Mouse (Mus musculus) cerebellum, postnatal 25 days (tissue): ENCODE measurements around the gene Hoxa2.

ENCODE experiments used
- DNase-seq, 2 experiments: peaks; one replicate each; pipeline ENCODE4 v3.0.0; 2021; ENCODE audit warnings: mixed read lengths in 2 of 2

The Hoxa2 gene

DNA sequence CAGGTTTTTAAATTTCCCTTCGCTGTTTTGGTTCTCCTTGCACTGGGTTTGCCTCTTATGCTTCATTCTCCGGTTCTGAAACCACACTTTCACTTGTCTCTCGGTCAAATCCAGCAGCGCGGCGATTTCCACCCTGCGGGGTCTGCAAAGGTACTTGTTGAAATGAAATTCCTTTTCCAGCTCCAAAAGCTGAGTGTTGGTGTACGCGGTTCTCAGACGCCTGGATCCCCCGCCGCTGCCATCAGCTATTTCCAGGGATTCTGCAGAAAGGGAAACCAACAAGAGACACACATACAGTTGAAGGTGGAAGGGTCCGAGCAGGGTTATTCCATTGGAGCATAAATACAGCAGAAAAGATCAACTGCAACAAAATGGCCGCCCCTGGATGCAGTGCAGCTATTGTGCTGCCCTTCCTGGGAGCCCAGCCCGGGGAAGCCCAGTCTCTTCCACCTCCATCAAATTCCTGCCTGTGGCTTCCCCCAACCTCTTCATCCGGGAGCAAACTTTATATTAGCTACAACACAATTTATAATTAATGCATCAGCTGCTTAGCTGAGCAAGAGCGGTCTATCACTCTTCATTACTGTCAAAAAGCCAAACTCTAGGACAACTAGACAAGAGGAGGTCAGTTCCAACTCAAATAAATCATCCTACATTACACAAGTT, 1.1 kb downstream of the Hoxa2 start:
- peak in 1 of 2 experiments; percentile 12 for DNase-seq

DNA sequence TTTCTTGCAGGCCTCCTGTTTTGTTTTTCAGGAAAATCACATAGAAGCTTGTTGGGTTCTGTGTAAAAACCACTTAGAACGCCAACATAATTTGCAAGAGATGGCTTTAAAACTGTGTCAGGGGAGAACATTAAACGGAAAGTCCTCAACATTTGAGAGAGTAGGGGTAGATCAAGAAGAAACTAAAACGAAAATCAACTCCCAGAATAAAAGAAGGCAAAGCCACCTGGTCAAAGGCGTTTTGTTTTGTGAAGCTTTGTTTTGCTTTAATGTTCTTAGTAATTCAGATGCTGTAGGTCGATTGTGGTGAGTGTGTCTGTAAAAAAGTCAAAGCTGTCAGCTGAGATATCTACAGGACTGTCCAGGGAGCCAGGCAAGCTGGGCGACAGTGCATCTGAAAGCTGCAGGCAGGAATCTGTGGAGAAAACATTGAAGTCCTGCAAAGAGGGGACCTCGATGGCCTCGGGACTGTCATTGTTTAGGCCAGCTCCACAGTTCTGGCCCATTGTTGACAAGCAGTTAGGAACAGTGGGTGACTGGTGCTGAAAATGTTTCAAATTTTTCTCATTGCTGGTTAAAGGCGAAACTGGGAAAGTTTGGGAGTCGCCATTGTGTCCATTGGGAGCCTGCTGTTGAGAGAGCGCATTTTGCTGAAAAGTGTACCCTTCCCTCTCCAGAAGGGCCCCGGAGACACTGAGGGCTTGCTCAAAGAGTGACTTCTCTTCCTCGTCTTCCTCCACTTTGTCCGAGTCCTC, 1.8 kb downstream of the Hoxa2 start:
- DNase-seq: peak in 1 of 2 experiments; percentile 16

DNA sequence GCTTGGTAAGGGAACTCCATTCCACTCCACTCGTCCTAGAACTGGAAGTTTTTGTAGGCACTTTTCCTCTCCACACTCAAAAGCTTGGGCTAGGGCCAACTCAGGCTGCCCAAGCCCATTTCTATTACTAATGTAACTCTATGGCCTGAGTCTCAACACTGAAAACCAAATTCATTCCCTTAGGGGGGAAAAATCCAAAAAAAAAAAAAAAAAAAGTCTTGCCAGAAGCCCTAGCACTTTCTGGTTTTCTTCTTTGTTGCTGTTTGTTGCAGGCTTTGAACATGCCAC, 2.6 kb downstream of the Hoxa2 start:
- DNase-seq: no peak

DNA sequence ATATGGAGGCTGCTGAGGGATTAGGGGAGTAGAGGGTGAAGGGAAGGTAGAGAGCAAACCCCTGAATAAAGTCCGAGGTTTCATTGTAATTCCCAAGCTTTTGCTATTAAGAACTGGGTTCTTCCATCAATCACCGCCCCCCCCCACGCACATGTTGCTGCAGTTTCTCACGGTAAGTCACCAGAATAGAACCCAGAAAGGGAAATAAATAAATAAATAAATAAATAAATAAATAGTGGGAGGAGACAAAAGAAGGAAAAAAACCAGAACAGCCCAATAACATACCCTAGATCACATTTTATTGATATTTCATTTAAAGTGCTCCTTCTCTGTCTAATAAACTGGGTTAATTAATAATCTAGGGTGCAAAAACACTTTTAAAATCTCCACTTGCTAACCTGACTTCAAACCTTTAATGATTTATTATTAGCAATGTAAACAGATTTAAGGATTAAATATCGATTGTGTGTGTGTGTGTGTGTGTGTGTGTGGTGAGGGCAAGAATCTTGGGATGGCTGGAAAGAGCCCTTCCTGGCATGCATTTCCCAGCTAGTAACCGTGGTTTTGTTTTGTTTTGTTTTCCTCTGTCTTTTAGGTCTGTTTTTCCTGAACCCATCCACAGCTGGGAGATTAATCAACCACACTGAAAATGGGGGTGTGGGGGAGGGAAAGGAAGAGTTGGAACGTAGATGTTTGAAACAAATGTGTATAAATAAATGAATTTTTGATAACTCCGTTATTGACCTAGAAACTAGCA, 3.1 kb downstream of the Hoxa2 start:
- DNase-seq: no peak

DNA sequence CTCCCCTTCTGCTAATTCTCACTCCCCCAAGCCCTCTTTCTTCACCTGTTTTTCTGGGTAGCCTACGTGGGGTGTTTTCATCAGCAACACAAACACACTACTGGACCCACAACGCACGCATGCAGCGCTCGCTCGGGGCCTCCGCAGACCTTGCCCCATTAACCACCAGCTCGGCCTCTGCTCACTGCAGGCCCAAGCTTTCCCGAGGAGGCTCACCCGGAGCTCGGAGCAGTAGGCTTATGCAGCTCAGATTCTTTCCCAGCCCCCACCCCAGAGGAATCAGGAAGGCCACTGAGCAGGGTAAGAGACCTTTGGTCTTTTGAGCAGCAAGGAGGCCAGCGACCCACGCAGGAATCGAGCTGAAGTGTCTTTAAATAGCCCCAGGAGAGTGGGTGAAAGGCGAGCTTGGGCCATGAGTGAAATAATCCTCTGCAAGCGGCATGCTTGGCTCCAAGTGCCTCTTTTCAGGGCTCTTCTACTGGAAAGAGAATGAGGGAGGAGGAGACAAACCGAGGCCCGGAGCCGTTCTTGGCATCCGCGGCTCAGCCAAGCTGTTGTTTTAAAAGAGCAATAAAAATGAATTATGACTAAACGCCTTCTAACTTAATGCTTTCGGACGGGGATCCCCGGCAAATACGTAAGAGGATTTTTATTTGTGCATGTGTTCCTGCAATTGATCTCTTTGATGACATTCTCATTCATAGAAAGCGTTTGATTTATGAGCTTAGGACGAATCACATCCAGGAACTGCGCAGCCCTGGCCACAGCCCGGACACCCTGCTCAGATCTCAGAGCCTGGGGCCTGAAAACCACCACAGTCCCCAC, 3.9 kb downstream of the Hoxa2 start:
- no peak for DNase-seq

DNA sequence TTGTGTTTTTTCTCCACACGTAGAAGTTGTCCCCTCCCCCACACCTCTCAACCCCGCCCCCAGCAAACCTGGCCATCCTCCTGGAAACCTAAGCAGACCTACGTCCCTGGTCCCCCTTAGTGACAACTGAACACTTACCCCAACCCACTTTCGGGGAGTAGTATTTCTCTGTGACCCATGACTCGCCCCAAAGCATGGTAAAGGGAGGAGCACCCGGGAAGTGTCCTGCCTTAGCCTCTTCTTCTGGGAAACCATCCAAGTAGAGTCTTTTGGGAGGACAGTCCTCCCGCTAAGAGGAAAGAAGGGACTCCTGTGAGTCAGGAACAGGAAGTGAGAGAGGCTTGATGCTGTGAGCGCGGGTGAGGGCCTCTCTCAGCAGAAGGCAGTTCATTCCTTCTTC, 4.7 kb downstream of the Hoxa2 start:
- no peak for DNase-seq

DNA sequence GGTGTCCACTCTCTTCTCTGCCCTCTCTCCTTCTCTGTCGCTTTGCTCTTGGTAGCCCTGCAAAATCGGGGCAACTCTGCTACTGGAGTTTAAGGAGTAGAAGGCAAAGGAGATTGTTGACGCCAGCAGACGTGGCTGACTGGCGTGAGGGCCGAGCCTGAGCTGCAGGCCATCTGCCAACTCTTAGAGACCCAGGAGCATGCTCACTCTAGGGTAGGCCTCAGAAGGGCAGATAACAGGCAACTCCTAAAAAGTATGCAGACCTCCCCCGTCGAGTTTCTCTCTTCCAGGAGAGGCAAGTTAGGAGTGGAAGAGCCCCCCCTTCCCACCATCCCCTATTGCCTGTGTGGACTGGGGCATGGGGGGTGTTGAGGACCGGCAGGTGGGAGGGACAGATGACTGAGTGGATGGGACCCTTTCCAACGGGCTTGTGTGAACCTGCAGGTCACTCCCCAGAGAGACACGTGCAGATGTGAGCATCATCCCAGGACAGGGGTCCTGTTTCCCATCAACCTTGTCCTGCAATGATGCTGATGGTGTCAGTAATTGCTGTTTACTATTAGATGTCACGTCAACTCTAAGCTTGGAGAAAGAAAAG, 5.4 kb downstream of the Hoxa2 start:
- no peak for DNase-seq

DNA sequence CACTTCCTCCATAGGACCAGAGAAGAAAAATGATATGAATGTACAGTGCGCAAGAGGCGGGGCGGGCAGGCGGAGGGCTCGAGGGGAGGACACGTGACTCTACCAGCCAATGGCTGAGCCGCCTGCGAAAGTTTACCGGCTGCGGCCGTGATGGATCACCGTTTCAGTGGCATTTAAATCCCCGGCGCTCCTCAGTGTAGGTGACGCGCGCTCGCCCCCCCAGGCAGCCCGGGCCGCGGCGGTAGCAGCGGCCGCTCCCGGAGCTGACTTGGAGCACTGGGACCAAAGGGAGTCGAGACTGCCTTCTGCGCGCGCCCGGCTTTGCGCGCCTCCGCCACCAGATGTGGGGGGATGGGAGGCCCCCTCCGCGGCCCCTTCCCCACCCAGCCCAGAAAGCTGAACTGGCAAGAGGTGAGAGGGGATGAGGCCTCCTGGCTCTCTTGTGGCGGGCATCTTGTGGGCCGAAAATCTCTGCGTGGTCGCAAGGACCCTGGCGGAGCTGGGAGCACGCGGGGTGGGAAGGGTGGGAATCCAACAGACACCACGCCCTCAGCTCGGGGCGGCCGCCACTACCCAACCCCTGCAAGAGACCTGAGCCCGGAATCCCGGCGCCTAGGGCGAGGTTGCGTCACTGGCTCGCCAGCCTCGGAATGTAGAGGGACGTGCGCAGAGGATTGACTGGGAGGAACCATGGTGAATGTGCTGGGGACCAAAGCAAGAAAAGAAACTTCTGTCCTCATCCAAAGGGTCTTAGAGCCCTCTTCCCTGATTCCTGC, 6.2 kb downstream of the Hoxa2 start, which contains the start of gene Hoxa1:
Gene Hoxa1, minus strand, starts transcription at position 42 of the 776 bp plus-strand sequence.
- DNase-seq: no peak

DNA sequence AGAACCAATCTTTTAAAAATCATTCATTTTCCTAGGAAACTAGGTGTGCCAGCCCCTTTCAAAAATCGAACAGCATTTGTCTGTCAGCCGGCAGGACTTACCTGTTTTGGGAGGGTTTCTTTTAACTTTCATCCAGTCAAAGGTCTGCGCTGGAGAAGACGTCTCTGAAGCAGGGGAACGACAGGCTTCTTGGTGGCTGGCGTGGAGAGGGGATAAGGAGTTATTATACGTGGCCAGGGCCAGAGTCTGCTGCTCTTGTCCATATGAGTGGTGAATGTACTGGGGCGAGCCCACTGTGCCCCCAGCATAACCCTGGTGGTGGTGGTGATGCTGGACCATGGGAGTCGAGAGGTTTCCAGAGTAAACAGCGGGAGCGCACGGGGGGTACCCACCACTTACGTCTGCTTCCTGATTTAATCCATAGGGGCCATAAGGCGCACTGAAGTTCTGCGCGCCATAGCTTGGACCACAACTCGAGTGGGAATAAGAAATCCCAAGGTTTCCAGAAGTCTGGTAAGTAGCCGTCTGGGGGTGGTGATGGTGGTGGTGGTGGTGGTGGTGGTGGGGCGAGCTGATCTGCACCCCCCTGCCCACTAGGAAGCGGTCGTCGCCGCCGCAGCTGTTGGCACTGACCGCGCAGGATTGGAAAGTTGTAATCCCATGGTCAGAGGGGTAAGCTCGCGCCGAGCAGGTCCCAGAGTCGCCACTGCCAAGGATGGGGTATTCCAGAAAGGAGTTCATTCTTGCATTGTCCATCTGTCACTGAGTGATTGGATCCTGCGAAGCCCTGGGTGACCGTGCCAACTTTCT, 7.0 kb downstream of the Hoxa2 start:
- no peak for DNase-seq

DNA sequence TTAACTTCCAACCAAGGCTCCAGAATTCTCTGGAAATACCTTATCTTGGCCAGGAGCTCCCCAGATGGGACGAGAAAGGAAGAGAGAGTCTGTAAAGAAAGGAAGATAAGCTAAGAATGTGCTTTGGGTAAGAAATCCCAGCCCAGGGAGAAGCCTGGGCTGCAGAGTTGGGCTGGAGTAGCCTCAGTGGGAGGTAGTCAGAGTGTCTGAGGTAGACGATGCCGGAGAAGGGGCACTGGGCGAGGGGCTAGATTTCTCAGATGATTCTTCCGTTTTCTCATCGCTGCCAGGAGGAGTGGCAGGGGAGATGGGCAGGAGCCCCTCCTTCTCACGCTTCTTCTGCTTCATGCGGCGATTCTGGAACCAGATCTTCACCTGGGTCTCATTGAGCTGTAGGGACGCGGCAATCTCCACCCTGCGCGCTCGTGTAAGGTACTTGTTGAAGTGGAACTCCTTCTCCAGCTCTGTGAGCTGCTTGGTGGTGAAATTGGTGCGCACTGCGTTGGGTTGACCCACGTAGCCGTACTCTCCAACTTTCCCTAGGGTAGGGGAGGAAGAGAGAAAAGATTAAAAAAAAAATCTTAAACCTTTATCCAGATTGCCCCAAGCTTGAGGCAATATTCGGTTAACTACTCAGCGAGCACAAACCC, 8.0 kb downstream of the Hoxa2 start:
- no peak for DNase-seq

DNA sequence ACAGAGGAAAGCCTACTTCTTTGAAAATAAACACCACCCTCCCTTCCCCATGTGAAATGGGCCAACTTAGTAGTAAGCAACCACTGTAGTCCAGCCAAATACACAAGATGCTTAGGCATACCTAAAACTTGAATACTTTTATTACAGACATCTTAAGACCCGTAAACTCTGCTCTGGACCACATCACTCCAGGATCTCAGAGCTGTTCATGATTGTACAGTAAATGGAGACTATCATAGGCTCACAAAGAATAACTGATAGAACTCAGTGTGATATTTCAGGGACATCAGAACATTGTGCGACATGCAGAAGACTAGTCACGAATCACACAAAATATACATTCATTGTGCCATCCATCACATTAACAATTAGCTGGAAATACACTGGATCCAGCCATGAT, 9.2 kb downstream of the Hoxa2 start:
- DNase-seq: no peak

DNA sequence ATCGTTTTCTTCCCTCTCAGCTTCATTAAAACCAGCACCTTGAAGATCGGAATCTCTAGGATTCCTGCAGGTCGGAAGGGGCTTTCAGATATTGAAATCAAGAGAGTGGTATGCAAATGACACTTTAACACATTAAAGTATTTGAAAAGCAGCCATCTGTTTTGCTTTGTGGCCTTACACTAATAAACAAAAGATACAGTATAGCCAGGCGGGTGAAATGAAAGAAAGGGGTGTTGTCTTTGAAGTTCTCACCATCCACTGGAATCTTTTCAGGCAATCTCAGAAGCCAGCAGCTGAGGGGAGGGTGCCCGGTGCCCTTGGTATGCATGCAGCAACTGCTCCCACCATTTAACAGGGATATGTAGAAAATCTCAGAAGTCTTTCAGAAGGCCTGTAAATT, 10.6 kb downstream of the Hoxa2 start:
- DNase-seq: no peak

DNA sequence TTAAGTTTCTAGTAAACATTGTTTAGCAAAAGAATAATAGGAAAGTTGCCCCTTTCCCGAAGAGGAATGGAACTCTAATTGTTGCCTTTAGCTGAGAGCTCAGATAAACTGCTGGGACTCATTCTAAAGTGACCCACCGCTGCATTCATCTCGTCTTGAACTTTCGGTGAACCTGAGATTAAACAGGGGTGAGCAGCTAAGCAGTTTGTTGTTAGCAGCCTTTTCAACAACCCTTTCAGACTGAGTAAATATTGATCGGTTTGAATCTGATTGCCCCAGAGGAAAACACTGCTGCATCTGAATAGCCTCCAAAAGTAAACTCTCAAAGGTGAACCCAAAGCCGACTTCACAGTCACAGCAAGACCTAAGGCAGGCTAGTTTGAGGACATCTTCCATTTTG, 11.4 kb downstream of the Hoxa2 start:
- DNase-seq: no peak

DNA sequence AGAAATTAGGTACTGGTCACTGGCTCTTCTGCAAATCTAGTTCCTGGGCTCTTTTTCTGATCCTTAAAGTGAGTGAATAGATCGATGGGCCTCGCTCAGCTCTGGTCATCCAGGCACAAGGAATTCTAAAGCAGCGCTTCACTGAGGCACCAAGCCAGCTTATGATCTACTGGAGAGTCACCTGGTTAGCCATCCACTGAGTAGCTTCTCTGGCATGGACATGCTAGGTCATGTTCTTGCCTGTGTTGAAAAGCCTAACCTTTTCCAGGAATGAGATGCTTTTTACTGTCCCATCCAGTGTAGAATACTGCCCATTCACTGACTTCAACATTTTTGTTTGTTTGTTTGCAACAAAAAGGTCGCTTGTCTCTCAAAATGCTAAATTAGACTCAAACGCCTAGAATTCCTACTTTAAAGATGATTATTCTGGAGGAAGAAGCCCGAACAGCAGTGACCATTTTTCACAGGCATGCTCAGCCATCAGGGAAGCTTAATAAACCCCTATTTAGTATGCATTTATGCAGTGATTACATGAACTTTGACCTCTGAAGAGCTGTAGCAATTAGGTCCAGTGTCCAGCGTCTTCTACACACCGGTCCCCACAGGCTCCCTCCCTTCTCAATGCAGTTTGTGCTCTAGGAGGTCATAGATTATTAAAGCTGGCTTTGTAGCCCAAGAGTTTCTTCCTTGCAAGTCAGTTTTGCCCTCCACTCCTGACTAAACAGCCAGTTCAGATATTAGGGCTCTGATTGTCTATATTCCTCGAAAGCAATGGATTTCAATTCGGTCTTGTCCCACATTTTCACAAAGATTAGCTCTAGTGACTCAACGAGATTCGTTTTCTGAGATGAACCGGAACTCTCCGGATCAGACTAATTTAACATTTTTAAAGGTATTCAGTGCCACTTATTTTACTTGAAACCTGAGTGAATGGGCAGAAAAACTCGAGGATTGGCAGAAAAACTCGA, 12.1 kb downstream of the Hoxa2 start:
- no peak for DNase-seq

DNA sequence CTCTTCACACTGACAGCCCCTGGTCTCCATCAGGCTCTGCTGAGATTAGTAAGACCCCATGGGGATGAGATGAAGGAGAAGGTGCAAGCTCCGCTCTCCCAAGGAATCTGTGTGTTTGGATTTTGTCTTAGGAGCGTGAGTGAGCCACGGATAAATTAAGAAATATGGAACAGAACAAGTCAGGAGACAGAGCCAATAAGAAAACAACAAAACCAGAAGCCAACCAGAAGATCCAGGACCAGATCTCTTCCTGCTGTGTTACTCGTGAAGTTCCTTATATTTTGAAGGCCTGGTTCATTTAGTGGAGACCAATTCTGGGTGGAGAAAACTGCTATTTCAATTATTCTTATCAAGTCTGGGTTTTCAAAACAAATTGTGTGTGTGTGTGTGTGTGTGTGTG, 13.1 kb downstream of the Hoxa2 start:
- DNase-seq: no peak

DNA sequence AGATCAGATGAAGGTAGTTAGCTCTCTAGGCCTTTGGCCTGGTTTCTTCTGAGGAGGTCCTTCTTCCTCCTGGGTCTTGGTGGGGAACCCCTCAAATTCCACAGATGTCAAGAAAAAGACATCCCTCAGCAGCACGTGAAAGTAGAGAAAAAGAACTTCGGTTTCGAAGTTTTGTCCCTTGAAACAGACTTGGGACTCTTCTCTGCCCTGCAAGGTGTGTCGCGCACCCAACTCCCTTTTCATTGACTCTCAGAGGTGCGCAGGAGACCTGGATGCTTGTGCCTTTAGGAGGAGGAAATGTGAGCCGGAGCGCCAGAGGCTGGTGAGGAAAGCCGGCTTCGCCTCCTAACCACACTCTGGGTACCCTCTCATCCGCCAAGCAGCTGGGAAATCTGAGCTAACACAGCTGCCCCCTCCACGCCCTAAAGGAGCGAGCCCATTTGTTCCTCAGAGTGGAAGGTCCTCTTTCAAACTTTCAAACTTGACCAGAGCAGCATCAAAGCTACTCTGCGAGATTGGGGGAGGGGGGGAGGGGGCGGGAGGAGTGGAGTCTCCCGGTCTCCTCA, 14.1 kb downstream of the Hoxa2 start:
- DNase-seq: no peak

DNA sequence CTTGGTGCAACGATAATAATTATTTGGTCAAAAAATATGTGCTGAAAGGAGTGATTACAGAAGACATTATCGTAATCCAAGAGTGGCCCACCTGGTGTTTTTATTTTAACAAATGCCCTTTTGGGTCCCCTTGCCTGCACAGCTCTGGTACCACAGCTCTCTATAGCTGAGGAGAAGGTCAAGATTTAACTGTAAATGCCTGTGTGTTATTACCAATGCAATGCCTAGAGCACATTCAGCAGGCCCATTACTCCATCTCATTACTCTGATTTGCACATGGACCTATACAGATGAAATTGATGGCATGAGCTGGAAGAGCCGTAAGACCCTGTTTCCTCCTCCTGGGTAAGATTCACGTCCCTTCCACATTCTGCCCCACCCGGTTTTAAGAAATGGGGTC, 25.5 kb downstream of the Hoxa2 start:
- DNase-seq: no peak

DNA sequence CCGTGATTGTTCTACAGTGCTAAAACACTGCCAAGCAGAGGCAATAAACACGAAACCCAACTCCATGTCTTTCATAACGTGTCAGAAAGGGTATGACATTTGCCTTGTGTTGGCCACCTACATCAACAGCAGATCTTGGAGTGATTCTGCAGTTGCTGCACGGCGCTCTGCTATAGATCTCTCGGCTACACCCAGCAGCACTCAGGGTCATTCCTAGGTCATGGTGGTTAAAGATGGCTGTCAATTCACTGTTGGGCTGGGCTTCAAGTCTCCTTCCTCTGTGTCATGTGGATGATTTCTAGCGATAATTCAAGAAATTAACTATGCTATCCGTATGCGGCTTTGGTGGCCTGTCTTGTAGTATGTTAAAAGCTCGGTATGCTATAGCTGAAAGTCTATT, 26.1 kb downstream of the Hoxa2 start:
- DNase-seq: no peak
